Mouse (Mus musculus) right cerebral cortex, postnatal 4 days (tissue): ENCODE results near the gene Pde4d.

Source experiments
- DNase-seq: peaks from one replicate; pipeline ENCODE4 v3.0.0-alpha.2; 2022

The Pde4d gene

DNA sequence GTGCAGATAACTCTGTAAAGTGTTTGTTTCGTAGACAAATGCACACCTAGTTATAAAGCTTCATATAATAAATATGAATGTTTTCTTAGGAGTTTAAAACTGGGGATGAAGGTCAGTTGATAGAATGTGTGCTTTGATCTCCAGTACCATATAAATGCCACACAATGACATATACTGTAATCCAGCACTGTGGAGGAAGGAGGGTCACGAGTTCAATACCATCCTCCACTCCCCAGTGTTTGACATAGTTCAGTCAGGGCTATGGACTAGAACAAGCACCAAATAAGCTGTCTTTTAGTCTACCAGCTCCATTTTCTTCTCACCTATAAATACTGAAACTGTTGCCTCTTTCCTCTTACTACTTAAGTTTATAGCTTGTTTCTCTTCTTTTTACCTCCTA lies 1357.3 kb downstream of the Pde4d start:
- no peak for DNase-seq

DNA sequence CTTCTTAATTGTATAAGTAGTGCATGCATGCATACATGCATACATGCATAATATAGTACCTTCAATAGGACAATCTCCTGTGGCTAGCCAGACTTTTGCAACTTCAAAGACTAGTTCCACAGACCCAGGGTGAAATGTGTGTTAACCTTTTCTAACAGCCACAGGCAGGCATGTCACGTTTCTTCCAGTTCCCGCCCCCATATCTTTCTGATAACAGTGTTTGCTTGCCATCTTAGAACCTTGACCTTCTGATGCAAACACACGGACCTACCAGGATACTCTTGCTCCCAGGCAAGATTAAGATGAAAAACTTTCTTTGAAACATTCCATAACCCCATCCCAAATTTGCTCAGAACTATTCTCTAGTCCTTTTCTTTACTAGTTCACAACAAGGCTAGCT lies 1357.7 kb downstream of the Pde4d start:
- no peak for DNase-seq

DNA sequence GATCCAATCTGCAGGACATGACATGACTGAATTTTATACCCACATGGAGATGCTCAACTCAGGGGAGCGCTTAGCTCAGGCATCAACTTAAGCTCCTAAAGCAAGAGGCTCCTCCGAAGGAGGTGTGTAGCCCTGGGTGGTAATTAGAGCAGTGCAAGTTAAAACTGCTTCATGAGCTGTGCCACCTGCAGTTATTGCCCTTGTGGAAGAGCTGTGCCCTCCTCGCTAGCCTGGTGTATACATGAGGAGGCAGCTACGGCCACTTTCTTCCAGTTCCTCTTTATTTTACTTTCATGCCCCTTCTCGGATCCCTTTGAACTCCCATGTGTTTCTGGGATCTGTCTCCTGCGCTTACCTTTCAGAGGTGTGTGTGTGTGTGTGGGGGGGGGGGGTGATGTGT lies 1358.3 kb downstream of the Pde4d start:
- no peak for DNase-seq

DNA sequence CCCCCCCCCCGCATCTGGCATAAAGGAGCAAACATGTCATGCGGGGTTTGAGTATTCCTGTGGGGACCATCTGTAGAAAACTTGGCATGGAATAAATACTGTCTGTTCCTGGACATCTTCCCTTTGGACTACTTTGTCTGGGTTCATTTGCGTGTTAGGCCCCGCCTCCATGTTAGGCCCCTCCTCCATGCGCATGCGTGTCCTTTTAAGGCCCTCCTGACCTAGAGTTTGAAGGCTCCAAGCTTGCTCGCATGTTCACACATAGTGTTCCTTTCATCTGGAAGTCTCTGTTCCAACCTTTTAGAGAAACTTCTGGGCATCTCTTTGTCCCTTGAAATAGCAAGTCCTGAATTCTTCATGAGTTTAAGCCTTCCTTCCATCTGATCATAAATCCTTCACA lies 1359.2 kb downstream of the Pde4d start:
- no peak for DNase-seq

DNA sequence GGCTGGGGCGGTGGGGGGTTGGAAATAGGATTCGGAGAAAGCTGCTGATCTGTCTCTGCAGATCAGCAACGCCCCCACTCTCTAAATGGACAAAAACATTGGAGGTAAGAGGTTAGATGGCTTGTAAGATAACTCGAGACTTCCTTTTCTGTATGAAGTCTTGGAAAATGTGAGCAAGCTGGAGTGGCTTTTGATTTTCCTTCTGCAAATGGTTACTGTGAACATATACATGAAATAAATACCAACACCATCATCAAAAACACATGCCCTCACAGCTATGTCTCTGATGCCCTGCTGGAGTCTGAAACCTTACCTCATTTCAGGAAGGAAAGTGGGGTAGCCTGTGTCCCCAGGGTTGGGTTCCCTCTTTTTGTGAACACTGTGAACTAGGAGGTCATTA lies 1359.9 kb downstream of the Pde4d start:
- no peak for DNase-seq

DNA sequence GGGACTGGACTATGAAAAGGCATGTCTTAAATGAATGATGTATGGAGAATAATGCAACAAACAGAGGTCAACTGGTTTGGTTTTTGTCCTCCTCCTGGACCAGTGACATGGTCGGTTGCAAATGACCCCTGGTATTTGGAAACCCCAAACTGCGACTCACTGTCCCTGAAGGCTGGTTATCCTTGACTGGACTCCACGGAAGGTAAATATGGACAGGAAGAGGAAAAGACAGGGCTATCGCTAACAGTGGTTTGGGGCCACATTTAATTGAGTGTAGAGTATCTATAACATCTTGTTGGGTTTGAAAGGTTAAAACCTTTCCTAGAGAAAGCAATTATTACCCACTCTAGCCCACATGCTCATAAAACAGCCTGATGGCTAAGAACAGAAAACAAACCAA lies 1364.2 kb downstream of the Pde4d start:
- no peak for DNase-seq

DNA sequence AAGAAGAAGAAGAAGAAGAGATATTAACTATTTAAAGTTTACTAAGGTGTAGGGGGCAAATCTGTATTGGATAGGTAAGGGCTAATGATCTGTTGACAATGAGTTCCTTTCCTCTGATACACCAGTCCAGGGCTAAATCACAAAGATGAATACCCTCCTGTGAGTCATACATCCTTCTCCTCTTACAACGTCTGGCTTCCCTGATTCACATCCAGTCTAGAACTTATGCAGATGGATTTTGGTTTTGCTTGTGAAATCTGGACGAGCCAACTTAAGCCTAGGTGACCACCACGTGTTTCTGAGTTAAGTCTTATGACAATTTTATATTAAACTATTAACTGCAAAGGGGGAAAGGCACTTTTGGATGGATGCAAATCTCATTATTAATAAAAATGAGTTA lies 1369.3 kb downstream of the Pde4d start:
- no peak for DNase-seq

DNA sequence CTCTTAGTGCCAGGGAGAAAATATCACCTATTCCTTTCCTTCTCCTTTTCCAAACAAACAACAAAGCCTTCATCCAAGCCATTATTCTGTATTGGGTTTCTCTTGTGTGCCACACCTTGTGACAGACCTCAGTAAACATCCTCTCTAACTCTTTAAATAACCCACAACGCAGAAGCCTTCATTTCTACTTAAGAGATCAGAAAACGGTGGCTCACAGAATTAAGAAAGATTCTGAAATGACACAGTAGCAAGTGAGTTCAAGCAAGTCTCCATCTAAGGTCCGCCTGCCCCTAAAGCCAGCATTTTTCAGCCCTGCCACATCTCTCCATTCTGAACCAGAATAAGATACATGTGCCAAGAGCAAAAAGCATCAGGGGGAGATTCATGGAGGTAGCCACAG lies 1370.4 kb downstream of the Pde4d start:
- no peak for DNase-seq

DNA sequence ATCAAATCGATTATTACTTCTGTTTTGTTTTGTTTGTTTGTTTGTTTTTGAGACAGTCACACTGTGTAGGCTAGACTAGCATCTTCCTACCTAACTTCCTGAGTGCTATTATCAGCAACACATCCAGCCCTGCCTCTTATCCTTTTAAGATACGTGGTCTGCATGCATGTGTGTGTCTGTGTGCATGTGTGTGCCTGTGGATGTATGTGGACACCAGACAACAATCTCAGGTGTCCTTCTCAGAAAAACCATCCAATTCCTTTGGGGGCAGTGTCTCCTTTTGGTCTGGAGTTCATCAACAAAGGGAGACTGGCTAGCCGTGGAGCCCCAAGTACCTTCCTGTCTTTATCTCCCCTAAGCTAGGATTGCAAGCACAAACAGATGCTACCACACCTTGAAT lies 1371.1 kb downstream of the Pde4d start:
- DNase-seq: no peak

DNA sequence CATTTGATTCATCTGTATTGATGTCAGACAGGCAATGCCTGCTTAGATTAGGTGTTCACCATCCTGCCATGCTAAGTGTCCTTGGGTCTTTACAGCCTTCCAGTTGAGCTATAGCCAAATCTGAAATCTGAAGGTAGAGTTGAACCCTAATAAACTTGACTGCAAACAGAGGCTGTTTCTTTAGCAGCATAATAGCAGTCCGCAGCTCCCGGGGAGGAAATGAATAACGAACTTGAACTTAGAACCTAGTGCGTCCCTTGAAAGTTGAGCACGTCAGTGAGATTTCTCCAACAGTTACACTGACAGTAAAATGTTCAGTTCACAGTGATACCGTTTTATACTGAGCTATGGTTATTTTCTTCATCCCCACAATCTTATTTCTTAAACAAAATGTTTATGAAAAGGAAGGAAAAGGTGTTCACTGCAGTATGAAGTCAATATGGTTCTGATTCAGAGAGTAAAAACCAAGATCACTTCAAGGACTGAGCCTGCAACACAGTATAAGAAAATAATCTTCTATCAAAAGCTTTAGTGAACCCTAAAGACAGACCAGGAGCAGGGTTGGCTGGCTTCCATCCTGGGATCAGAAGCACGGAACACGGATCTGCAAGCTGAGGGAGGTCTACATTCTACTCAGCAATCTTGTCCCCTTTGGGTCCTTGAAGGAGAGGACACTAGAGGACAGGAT lies 1372.1 kb downstream of the Pde4d start:
- DNase-seq: no peak

DNA sequence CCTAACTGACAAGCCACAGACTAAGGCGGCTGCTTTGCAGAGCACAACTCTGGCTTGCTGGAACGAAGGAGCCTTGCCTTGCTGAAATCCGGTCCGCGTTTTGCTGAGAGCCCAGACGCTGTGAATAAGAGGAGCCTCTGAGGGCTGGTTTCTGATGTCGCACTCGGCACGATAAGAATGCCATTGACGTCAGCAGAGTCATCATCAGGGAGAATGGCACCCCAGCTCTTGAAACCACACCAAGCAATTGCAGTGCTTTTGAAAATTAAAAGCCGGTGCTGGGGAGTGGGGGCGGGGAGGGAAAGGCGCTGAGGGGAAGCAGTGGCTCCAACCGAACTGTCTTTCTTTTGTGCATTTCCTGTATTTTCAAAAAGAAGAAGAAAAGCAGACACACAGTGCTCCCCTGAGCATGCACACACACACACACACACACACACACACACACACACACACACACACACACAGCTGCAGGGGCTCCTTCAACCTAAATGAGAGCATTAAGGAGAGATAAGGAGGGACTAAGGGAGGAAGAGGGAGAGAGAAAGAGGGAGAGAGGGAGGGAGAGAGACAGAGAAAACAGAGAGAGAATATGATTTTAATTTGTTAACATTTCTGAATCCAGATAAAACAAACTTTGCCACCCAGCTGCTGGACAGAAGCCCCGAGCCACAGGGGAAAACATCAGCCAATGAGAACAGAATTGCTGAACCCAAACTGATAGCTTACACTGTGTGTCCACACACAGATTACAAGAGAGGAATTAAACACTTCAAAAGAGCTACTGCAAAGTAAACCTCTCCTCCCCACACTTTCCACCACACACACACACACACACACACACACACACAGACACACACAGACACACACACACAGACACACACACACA lies 1372.9 kb downstream of the Pde4d start:
- DNase-seq: peak; percentile 86

DNA sequence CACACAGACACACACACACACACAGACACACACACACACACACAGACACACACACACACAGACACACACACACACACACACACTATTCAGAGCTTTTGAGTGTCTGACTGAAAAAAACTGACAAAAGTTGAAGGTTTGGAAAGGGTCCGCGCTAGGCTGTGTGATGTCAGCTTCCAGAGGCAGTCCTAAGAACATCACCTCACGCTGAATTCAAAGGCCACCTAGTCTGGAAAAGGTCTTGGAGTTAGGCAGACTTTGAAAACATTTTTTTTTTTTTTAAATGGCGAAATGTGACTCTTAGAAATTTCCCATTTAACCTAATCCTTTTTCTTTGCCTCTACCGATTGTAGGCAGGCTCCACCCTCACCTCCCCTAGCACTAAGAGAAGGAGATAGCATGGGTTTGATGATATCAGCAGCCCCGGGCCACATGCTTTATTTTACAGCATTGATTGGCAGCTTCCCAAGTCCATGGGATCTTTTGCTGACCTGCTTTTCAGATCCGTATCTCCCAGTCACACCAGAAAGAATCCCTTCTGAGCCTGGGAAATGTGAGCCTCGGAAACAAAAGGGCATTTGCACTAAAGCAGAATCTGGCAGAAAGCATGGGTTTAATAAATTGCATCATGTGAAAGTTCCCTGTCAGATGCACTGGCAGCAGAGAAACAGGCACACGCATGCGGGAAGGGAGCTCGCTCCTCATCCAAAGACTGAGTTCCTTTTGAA lies 1373.7 kb downstream of the Pde4d start:
- DNase-seq: peak; percentile 14

DNA sequence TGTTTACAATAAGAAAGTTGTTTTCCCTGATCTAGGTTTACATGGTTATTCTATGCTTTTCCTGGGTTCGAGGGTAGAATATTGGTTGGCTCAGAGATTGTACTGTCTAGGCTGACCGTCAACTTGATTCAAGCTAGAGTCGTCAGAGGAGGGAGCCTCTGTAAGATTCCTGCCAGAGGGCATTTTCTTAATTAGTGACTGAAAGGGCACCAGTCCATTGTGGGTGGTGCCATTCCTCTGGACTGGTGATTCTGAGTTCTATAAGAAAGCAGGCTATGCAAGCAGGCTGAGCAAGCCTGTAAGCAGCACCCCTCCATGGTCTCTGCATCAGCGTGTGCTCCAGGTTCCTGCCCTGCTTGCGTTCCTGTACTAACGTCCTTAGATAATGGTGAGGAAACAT lies 1376.1 kb downstream of the Pde4d start:
- no peak for DNase-seq

DNA sequence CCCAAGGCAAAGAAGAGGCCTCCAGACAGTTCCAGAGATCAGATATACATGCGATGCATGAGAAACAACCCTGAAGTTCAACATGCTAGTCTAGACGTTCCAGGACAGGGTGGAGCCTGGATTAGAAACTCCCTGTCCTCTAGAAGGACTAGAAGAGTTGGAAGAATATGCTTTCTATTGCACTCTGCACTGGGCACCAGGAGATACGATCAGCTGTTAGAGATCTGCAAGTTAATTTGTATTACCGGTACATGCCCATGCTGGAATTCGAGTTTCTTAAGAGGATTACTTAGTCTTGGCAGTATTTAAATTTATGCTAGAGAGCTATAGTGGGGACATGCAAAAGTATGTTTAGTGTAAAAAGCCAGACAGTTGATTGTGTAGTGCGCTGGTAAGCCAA lies 1377.6 kb downstream of the Pde4d start:
- no peak for DNase-seq

DNA sequence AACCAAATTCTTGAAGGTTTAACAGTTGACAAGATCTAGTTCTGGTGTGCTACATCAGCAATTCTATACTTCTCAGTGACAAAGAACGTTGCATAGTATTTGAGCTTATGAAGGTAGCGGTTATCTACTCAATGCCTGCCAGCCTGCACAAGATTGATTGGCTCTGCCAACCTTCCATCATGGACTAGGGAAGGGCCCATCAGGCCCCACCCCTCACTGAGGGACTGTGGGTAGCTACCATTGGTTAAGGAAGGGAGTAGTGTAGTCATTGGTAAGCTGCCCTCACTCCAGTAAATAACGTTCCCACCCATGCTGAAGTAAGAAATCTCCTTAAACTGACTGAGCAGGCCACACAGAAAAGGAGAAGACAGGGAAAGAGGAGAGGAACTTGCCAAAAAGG lies 1378.2 kb downstream of the Pde4d start:
- DNase-seq: no peak

DNA sequence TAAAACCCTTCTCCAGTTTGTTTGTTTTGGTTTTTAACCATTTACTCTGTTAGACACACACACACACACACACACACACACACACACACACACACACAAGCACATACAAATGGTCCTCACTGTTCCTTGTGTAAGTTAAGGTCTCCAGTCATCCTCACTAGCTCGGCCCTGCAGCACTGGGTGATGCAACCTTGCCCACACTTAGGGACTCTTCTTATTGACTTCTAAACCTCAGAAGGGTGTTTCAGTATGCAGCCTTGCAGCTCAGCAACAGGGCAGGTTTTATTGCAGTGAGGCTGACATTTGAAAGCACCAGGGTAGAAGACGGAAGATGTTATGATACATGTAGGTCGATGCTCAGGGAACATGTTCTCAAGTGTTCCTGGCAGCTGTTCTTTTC lies 1379.7 kb downstream of the Pde4d start:
- no peak for DNase-seq

DNA sequence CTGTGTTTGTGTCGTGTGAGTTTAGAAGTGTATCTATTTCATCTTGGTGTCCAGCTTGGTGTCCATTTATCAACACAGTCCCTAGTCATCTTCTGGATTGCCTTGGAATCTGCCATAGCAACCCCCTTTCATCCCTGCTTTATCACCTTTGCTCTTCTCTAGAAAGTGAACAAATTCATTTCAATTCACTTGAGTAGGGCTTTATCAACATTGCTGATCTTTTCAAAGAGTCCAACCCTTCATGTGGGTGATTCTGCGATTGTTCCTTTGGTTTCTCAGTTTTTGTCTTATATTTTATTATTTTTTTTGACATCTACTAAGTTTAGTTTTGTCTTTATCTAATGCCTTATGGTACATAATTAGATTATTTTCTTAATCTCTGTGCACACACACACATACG lies 1385.2 kb downstream of the Pde4d start:
- DNase-seq: no peak

DNA sequence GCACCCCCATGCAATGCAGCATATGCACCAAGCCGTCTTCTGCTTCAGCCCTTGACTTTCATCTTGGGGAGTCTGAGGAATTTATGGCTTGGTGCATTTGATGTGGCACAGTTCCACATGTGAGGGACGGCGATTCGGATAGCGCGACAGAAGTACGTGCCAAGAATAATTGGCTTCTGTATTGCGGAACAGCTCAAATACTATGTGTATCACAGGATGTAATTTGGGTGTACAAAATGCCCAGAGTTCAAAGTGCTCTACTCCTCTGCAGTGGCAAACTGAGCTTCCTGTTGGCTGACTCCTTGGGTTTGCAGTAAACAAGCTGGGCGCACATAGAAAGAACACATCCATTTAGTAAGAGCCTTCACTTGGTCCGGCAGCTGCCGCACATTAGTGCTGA lies 1387.7 kb downstream of the Pde4d start:
- no peak for DNase-seq

DNA sequence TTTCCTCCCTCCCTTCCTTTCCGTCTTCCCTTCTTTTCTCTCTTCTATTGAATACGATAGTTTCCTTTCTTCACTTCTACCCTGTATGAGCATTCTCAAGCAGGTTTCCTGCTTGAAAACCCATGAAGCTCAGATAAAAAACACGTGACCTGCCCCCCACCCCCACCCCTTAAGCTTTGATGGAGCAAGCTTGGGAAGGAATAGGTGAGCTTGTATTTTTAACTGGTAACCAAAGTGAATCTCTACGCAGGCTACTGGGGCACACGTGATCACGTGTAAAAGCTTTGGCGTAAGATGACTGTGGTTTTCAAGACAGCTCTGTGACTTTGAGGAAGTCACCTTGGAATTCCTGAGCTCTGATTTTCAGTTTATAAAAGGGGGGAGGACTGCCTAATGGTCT lies 1388.2 kb downstream of the Pde4d start:
- DNase-seq: no peak

DNA sequence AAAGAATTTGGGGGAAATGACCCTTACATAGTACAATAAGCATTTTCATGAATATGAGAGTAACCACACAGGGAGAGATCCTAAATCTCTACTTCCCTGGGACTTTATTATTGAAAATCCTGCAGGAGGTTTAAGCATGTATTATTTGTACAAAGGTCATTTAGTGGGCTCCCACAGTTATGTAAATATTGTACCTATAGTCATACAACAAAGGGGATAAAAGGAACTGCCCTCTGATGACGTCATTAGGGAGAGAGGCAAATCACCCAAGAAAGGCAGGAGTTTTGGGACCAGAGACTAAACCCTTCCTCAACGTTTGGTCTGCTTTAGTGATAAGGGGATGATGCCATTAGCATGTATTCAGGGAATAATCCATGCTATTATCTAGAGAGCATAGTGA lies 1390.5 kb downstream of the Pde4d start:
- DNase-seq: no peak

DNA sequence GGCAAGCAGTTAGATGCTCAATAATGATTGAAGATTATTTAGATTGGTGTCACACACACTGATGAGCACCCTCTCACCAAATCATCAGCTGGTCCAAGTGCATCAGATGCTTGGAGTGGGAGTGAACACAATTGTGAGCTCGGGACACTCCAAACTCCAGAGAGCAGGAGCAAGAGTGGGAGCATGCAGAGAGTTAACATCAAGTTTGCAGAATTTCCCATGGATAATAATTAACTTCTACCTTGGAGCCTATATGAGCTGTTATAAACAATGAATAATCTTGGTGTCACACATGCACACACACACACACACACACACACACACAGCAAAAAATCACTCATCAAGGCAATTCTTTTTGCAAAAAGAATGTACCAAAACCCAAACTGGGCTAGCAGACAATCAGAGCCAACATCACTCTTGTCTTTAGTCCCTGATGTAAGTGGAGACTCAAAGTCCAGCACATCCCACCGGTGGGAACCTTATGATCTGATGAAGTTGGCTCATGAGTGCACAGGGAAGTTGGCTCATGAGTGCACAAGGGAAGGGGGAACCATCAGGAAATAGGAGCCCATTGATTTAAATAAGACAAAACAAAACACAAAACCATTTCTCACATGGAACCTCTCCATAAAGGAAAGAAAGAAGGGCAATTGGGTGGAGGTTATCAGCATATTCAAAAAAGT lies 1391.5 kb downstream of the Pde4d start:
- DNase-seq: no peak

DNA sequence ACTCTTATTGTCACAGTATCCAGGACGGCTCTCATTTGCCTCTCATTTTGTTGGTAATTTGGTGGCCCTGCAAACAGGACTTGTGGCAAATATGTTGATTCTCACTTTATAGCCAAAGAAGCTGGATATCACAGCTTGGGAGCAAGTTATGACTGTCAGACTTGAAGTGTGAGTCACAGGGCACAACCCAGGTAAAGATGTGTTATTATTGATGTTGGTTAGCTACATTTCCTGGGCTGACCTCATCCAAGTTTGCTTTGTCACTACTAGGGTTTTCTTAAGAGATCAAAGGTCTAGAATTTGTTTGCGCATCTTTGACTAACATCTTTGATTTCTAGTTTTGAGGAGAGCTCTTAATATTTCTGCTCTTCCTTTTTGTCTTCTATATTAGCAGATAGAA lies 1393.2 kb downstream of the Pde4d start:
- no peak for DNase-seq

DNA sequence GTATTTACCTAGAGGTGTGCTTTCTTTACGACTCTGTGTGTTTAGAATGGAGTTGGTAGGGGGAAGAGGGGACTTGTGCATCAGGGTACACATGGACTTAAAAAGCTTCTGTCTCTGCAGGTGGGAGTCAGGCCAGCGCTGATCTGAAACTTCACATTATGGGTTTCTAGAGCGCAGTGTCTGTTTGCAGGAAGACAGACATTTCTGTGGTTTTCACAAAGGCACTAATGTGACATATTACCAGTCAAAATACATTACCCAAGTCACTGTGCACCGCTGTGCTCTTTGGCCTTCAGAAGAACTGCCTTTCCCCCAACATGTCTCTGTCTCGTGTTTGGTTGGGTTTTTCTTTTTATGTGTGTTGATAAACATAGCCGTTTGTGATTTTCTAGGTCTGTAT lies 1395.1 kb downstream of the Pde4d start:
- DNase-seq: no peak
